Comparison of ENCODE assay signal across 26 mouse cellular contexts in the genomic region with DNA sequence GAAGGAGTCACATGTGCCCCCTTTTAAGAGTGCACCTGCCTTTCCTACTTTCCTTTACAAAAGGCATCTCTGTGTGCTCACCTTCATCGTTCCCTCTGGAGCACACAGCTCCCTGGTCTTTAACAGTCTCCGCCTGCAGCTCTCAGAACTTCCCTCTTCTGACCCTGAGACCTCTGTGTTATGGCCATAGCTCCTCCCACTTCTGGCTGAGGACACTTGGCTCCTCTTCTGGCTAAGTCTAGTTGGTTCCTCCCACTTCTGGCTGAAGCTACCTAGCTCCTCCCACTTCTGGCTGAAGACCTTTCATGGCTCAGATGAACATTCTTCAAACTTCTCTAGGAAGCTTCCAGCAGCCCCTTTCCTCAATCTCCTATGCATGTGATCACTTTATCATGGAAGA. TPM values are rescaled to one million over a fixed set of nuclear protein-coding genes. Genes with fewer than 3 reads are reported as not detected.
A peak's percentile ranks its signal among the peaks of the same experiment; 100 is the strongest.
DNase-seq lines count a peak whose midpoint lies in the region; ATAC-seq lines count a peak whose summit lies in the region.
"Had no signal": no experiment of that assay in that cellular context is flagged by ENCODE, and none has a peak within 500 bp of the region (broad histone marks: within the 10 kb centered on the region; RNA-seq: fewer than 3 reads in every experiment).

No protein-coding gene starts in this region.

- no peaks in the 10 kb centered on the region for H3K4me1 ChIP-seq in heart, embryonic 10.5 days
- H3K4me1 ChIP-seq: forebrain, embryonic 10.5 days; hindbrain, embryonic 10.5 days; limb, embryonic 15.5 days had no signal

- WGBS in heart, embryonic 10.5 days = 67% methylated on average over 2 of the region's 2 CpGs

- H3K36me3 ChIP-seq in heart, embryonic 10.5 days = no peaks in the 10 kb centered on the region
- H3K36me3 ChIP-seq: forebrain, embryonic 10.5 days; hindbrain, embryonic 10.5 days; limb, embryonic 15.5 days had no signal

- peak; percentile 8 for DNase-seq in heart, postnatal 4 days
- no peak for DNase-seq in heart, embryonic 10.5 days (ENCODE audit: low spot score)
- peak; percentile 32 for DNase-seq in 416B (ENCODE audit: low read depth)
- DNase-seq in A20 (ENCODE audit: low read depth, low spot score) = peak; percentile 21
- DNase-seq in layer of hippocampus, postnatal 10 days (ENCODE audit: low spot score in 2 of 2) = no peak
- no peak for DNase-seq in frontal cortex, postnatal 36 days (ENCODE audit: low spot score in 2 of 2)
- DNase-seq: cerebellum, adult 11-12 months; cerebellum, postnatal 10 days; gastrocnemius, postnatal 14 days; layer of hippocampus, adult 9-11 months had no signal

- H3K9me3 ChIP-seq in heart, embryonic 10.5 days = no peaks in the 10 kb centered on the region
- H3K9me3 ChIP-seq: forebrain, embryonic 10.5 days; hindbrain, embryonic 10.5 days; limb, embryonic 15.5 days had no signal

- H3K4me3 ChIP-seq in heart, embryonic 10.5 days = no peak overlapping the region
- H3K4me3 ChIP-seq: forebrain, embryonic 10.5 days; hindbrain, embryonic 10.5 days; left cerebral cortex, adult 2 months; limb, embryonic 15.5 days had no signal

- H3K27ac ChIP-seq in heart, embryonic 10.5 days = no peak overlapping the region
- H3K27ac ChIP-seq: forebrain, embryonic 10.5 days; hindbrain, embryonic 10.5 days; left cerebral cortex, adult 2 months; limb, embryonic 15.5 days had no signal

- H3K27me3 ChIP-seq in heart, embryonic 10.5 days (ENCODE audit: insufficient read depth, poor library complexity, severe bottlenecking) = no peaks in the 10 kb centered on the region
- H3K27me3 ChIP-seq: limb, embryonic 15.5 days had no signal

- ATAC-seq in granulocyte monocyte progenitor cell, adult 5-6 weeks (replicated peaks; ENCODE audit: poor library complexity, severe bottlenecking) = peak; percentile 86
- ATAC-seq: forebrain, embryonic 16.5 days; intestine, postnatal 0 days had no signal

RNA-seq across cellular contexts. Expression of gene Stfa3, which starts 47.1 kb away (rescaled TPM):
- total RNA-seq in heart, postnatal 4 days (2021) = 1 to 10 TPM in 1 of 2 experiments, not detected in 1; 1.8 TPM
- not detected in 2 replicates for polyA plus RNA-seq in heart, embryonic 10.5 days (2016; fragmentation: Nextera tagmentation; extraction: Ambion mirVana)
- total RNA-seq in granulocyte monocyte progenitor cell, adult 5-6 weeks (2014; fragmentation: Nextera tagmentation) = not detected in 2 replicates
- 1.3 and 1.7 TPM in 2 replicates for total RNA-seq in granulocyte monocyte progenitor cell, adult 5-6 weeks (2017)
- 1 to 10 TPM in 1 of 2 experiments, not detected in 1; 2.5 TPM for total RNA-seq in layer of hippocampus, postnatal 10 days (2021)
- total RNA-seq: ES-E14; gastrocnemius, postnatal 14 days; heart, adult 8-10 months; left cerebral cortex, adult 2 months; left cerebral cortex, postnatal 36 days had no signal
- polyA plus RNA-seq: forebrain, embryonic 10.5 days; forebrain, embryonic 16.5 days; hindbrain, embryonic 10.5 days; intestine, postnatal 0 days; large intestine, adult 2 months; midbrain, embryonic 11.5 days; midbrain, postnatal 0 days; neural tube, embryonic 14.5 days; small intestine, adult 2 months had no signal

RNA-seq across cellular contexts. Expression of gene Casr, which starts 59.7 kb away (rescaled TPM):
- total RNA-seq in heart, postnatal 4 days (2021) = under 1 TPM; 0.14 to 0.33 TPM
- polyA plus RNA-seq in heart, embryonic 10.5 days (2016; fragmentation: Nextera tagmentation; extraction: Ambion mirVana) = 0.28 and 0.38 TPM in 2 replicates
- not detected in 2 replicates for total RNA-seq in granulocyte monocyte progenitor cell, adult 5-6 weeks (2014; fragmentation: Nextera tagmentation)
- total RNA-seq in granulocyte monocyte progenitor cell, adult 5-6 weeks (2017) = not detected in 2 replicates
- total RNA-seq in layer of hippocampus, postnatal 10 days (2021) = 1 to 10 TPM; 1.7 to 2.3 TPM
- polyA plus RNA-seq: liver, embryonic 16.5 days; neural tube, embryonic 14.5 days had no signal

Comparison
In these comparisons a context has a peak if more than half of its experiments do, and no peak if none do; other contexts are left out.
1. DNase-seq: peak in heart, postnatal 4 days (single experiment), 416B (single experiment) and A20 (single experiment); none in heart, embryonic 10.5 days (single experiment), layer of hippocampus, postnatal 10 days (0 of 2) and frontal cortex, postnatal 36 days (0 of 2).